Mouse (Mus musculus) liver, embryonic 11.5 days (tissue): ENCODE data around the gene Nab1. TPM values are rescaled to one million over a fixed set of nuclear protein-coding genes. Genes with fewer than 3 reads are reported as not detected.

Experiments
- ATAC-seq: fragments of 200-750 bp; cut with Nextera tagmentation; replicated peaks from 2 replicates; pipeline ENCODE4 v1.8.0; 2017; ENCODE audit warnings: moderate number of reproducible peaks, mild to moderate bottlenecking, moderate TSS enrichment, moderate library complexity; ENCODE audit not compliant: low FRiP score
- DNase-seq: peaks from one replicate; pipeline ENCODE4 v3.0.0-alpha.2; 2017; ENCODE audit warnings: low spot score
- H3K27ac ChIP-seq: fragments of 300-500 bp; sonication (generic); 2 replicates; pipeline ENCODE4 v1.5.1; 2014; ENCODE audit warnings: mild to moderate bottlenecking, low read depth, low read length, control low read depth
- H3K27me3 ChIP-seq: fragments of 300-500 bp; sonication (generic); replicated peaks from 2 replicates; pipeline ENCODE4 v1.6.1; 2014; ENCODE audit warnings: low read length, mixed read lengths; ENCODE audit not compliant: control insufficient read depth, insufficient read depth
- H3K36me3 ChIP-seq: fragments of 300-500 bp; sonication (generic); 2 replicates; pipeline ENCODE4 v1.6.1; 2014; ENCODE audit warnings: mild to moderate bottlenecking, low read length, moderate library complexity, mixed read lengths; ENCODE audit not compliant: control insufficient read depth, insufficient read depth
- H3K4me1 ChIP-seq: fragments of 300-500 bp; sonication (generic); replicated peaks from 2 replicates; pipeline ENCODE4 v1.6.1; 2014; ENCODE audit warnings: low read length, mixed read lengths; ENCODE audit not compliant: control insufficient read depth, insufficient read depth
- H3K4me2 ChIP-seq: fragments of 300-500 bp; sonication (generic); 2 replicates; pipeline ENCODE4 v1.6.1; 2014; ENCODE audit warnings: mild to moderate bottlenecking, control low read depth, moderate library complexity
- H3K4me3 ChIP-seq: fragments of 300-500 bp; sonication (generic); 2 replicates; pipeline ENCODE4 v1.5.1; 2014; ENCODE audit warnings: low read depth, low read length, control low read depth
- H3K9ac ChIP-seq: fragments of 300-500 bp; sonication (generic); 2 replicates; pipeline ENCODE4 v1.6.1; 2014; ENCODE audit warnings: low read depth, low read length, control low read depth
- H3K9me3 ChIP-seq: fragments of 300-500 bp; sonication (generic); 2 replicates; pipeline ENCODE4 v1.6.1; 2016; ENCODE audit warnings: low read length, inconsistent platforms, mixed read lengths; ENCODE audit not compliant: control insufficient read depth
- WGBS: fragments of 180-500 bp; shearing (Covaris S2); extraction: QIAGEN DNeasy Blood & Tissue Kit; methylation state at CpG from one replicate; pipeline ENCODE4 v1.1.7; 2014; 5-methylcytosine and 5-hydroxymethylcytosine counted together
- polyA plus RNA-seq: library from polyadenylated mRNA; unstranded; fragments of >200 nt; fragmentation: Nextera tagmentation; extraction: Ambion mirVana; gene quantifications from 2 replicates; pipeline ENCODE4 v1.2.1, GENCODE M21; 2014

Nab1 gene
- polyA plus RNA-seq, 1 experiment from 2014 or later: 20.5 TPM

GRCm38 (mm10) chr1:52430606-52431005, 69.9 kb downstream of the Nab1 start:
- WGBS: 66% methylated on average over 2 of the region's 2 CpGs
- Histone ChIP-seq H3K9me3 (no peaks in the 10 kb centered on the region), H3K4me1 (no peaks in the 10 kb centered on the region), H3K36me3 (no peaks in the 10 kb centered on the region), H3K9ac (no peak overlapping the region), H3K4me3 (no peak overlapping the region), H3K4me2 (no peak overlapping the region), H3K27me3 (no peaks in the 10 kb centered on the region), H3K27ac (no peak overlapping the region)
- DNase-seq (no peak), ATAC-seq (no peak)

DNA sequence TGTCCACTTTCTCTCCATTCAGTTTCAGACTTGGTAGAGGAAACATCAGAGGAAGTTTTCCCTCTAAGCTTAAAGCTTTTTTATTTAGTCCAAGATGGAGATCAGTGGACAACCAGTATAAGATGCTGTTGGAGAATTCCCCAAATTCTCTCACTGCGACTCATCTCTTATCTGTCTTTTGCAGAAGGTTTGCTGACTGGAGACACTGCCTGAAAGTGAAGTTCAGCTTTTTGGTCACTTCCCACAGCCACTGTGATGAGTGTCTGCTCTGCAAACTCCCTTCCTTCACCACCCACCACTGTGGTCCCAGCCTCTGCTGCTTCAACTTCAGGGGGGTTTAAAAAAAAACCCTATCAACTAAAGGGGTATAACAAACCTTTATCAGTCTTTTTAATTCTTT, 70.4 kb downstream of the Nab1 start:
- 52% methylated on average over 1 of the region's 1 CpGs for WGBS
- H3K4me2 ChIP-seq: no peak overlapping the region
- H3K4me1 ChIP-seq: no peaks in the 10 kb centered on the region
- H3K9me3 ChIP-seq: no peaks in the 10 kb centered on the region
- H3K9ac ChIP-seq: no peak overlapping the region
- no peaks in the 10 kb centered on the region for H3K36me3 ChIP-seq
- H3K27ac ChIP-seq: no peak overlapping the region
- no peak for ATAC-seq
- H3K27me3 ChIP-seq: no peaks in the 10 kb centered on the region
- no peak overlapping the region for H3K4me3 ChIP-seq
- no peak for DNase-seq

GRCm38 (mm10) chr1:52427841-52428464, 72.5 kb downstream of the Nab1 start:
- Histone ChIP-seq H3K36me3 (no peaks in the 10 kb centered on the region), H3K27ac (no peak overlapping the region), H3K4me2 (no peak overlapping the region), H3K4me1 (no peaks in the 10 kb centered on the region), H3K9ac (no peak overlapping the region), H3K27me3 (no peaks in the 10 kb centered on the region), H3K9me3 (no peaks in the 10 kb centered on the region), H3K4me3 (no peak overlapping the region)
- DNase-seq (no peak), ATAC-seq (no peak)
- 71% methylated on average over 2 of the region's 2 CpGs for WGBS

GRCm38 (mm10) chr1:52423846-52424245, 76.6 kb downstream of the Nab1 start:
- ATAC-seq (no peak), DNase-seq (no peak)
- Histone ChIP-seq H3K4me3 (no peak overlapping the region), H3K27ac (no peak overlapping the region), H3K36me3 (no peaks in the 10 kb centered on the region), H3K4me2 (no peak overlapping the region), H3K27me3 (no peaks in the 10 kb centered on the region), H3K9ac (no peak overlapping the region), H3K4me1 (no peaks in the 10 kb centered on the region), H3K9me3 (no peaks in the 10 kb centered on the region)
- WGBS: 77% methylated on average over 1 of the region's 1 CpGs

DNA sequence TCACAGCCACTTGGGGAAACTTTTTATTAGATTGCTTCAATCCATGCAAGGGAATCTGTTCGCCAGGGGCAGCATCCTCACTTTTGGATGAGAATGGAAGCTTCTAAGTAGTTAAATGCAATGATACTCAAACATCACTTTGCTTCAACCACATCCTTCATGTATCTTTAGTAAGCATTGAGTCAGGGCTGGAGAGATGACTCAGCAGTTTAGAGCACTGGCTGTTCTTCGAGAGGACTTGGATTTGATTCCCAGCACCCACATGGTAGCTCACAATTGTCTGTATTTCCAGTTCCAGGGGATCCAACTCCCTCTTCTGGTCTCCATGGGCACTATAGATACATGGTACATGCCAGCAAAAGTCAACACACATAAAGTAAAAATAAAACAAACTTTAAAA, 77.4 kb downstream of the Nab1 start:
- ATAC-seq: no peak
- H3K27ac ChIP-seq: no peak overlapping the region

DNA sequence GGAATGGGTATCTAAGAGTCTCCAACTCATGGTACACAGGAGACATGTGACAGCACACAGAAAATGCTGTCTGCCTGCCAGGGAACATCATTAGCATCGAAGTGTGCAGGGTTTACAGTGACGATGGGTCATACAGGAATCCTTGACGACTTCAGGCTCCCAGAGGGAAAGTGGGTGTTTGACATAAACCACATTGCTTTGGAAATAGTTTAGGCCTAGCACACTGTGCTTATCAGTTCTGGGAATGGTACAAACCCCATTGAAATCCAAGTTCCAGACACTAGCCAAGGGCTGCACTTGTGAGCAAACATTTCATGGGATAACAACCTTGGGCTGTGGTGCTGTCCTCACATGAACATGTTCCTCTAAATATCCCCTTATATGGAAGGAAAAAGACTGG, 78.3 kb downstream of the Nab1 start:
- Histone ChIP-seq H3K4me3 (no peak overlapping the region), H3K9ac (no peak overlapping the region), H3K4me1 (no peaks in the 10 kb centered on the region), H3K9me3 (no peaks in the 10 kb centered on the region), H3K36me3 (no peaks in the 10 kb centered on the region), H3K27ac (no peak overlapping the region), H3K4me2 (no peak overlapping the region), H3K27me3 (no peaks in the 10 kb centered on the region)
- DNase-seq (no peak), ATAC-seq (no peak)
- 68% methylated on average over 3 of the region's 3 CpGs for WGBS

More for the DNA sequence above, 77.4 kb downstream of the Nab1 start:
- H3K36me3 ChIP-seq: no peaks in the 10 kb centered on the region
- no peaks in the 10 kb centered on the region for H3K27me3 ChIP-seq
- H3K4me2 ChIP-seq: no peak overlapping the region
- H3K9me3 ChIP-seq: no peaks in the 10 kb centered on the region
- H3K9ac ChIP-seq: no peak overlapping the region
- 78% methylated on average over 2 of the region's 2 CpGs for WGBS
- DNase-seq: no peak
- no peaks in the 10 kb centered on the region for H3K4me1 ChIP-seq
- no peak overlapping the region for H3K4me3 ChIP-seq

DNA sequence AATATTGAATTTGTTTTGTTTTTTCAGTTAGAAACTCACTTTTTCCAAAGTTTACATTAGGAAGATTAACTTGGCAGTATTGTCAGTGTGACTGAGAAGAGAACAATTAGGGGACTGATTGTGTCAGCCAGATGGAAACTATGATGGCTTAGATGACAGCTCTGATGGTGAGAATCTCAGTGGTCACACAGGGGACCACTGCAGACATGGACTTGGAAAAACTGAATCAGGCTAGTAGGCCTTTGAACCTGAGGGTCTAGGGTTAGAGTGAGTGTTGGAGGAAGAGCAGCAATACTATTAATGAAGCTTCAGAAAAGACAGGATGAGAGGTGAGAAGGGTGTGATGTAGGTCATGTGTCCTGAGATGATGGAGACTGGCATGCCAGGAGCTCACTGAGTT, 78.9 kb downstream of the Nab1 start:
- H3K27me3 ChIP-seq: no peaks in the 10 kb centered on the region
- DNase-seq: no peak
- H3K27ac ChIP-seq: no peak overlapping the region
- H3K4me2 ChIP-seq: no peak overlapping the region
- no peak overlapping the region for H3K9ac ChIP-seq
- H3K9me3 ChIP-seq: no peaks in the 10 kb centered on the region
- no peaks in the 10 kb centered on the region for H3K36me3 ChIP-seq
- no peaks in the 10 kb centered on the region for H3K4me1 ChIP-seq
- ATAC-seq: no peak
- H3K4me3 ChIP-seq: no peak overlapping the region

- H3K4me3 ChIP-seq: no peak overlapping the region
- DNase-seq: no peak
- H3K27ac ChIP-seq: no peak overlapping the region
- H3K27me3 ChIP-seq: no peaks in the 10 kb centered on the region
- H3K4me2 ChIP-seq: no peak overlapping the region
- no peaks in the 10 kb centered on the region for H3K36me3 ChIP-seq
- H3K9me3 ChIP-seq: no peaks in the 10 kb centered on the region
- no peaks in the 10 kb centered on the region for H3K4me1 ChIP-seq
- ATAC-seq: no peak
- WGBS: 86% methylated on average over 7 of the region's 7 CpGs
- H3K9ac ChIP-seq: no peak overlapping the region
These were observed 81.2 kb downstream of the Nab1 start for GRCm38 (mm10) chr1:52419088-52419819.
